Mouse (Mus musculus) brain, adult 2 months (tissue): ENCODE data around the gene Car14.
"Not testable (repeated sequence)": the region's sequence is repeated elsewhere in the genome, so short reads cannot be mapped to it uniquely, and the experiment has no call there.

Experiments
- DNase-seq: peaks from one replicate; pipeline ENCODE4 v3.0.0; 2011; ENCODE audit warnings: low read depth, low spot score

Gene Car14

DNA sequence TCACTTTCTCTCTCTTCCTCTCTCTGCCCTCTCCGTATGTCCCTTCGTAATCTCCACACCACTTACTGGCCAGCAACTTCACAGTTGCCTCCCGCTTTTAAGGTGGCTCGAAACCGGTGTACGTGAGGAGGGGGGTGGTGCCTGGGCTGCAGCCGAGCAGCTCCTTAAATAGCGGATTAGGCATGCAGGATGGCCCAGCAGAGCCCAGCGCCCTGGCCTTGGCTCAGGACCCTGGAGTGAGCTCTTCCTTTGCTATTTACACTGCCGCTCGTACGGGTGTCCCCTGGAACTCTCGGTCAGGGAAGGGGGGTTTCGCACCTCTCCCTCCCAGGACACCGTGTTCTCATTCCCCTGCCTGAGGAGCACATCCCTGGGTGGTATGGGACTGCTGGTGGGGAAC, at the start of gene Car14:
Car14 (minus strand) TSS at position 124 of the 400 bp plus-strand sequence.
- peak; percentile 32 for DNase-seq

DNA sequence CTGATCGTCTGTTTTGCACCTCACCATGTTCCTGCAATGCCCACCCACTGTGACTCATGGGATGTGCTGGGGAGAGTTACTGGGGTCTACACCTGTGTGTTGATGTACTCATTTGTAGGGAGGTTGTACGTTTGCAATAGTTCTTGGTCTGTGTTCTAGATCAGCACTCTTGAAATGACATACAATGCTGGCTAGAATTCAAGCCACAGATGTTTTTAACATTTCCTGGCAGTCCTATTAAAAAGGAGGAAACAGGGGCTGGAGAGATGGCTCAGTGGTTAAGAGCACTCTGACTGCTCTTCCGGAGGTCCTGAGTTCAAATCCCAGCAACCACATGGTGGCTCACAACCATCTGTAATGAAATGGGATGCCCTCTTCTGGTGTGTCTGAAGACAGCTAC, 49.0 kb upstream of the Car14 start:
- DNase-seq: no peak

DNA sequence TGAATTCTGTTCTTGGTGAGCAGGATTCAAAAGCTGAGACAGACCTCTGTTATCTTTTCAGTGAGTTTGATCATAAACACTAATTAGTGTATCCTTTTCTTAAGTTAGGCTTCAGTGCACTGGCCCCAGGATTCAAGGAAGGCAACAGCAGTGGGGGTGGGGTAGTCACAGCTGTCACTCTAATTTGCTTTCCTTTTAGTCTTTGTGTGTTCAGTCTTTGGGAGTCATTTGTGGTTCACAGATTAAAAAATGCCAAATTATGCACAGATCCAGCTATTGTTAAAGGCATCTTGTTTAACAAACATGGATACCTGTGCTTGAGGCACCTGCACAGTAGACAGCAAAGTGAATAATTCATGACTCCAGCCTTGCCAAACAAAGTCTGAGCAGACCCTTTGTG, 48.5 kb upstream of the Car14 start:
- DNase-seq: no peak

- not testable (repeated sequence) for DNase-seq
These were observed 47.1 kb upstream of the Car14 start for GRCm38 (mm10) chr3:95951566-95951965.

- peak; percentile 98 for DNase-seq
These were observed 46.5 kb upstream of the Car14 start for GRCm38 (mm10) chr3:95950763-95951551.

DNA sequence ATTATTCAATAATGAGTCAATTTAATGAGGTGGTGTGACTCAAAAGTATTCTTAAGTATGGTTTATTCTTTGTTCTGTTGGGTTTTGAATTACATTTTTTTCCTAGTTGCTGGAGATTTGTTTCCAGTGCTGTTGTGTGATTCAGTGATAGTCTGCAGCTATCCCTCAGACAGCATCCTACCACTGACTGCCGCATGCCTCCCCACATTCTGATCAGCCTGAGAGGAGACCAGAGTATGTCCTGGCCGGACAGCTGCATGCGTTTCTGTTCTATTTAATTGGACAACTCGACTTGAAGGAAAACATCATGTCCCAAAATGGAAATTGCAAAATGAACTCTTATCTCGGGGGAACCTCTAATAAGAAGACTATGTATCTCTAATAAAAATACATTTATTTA, 43.8 kb upstream of the Car14 start:
- DNase-seq: no peak

DNA sequence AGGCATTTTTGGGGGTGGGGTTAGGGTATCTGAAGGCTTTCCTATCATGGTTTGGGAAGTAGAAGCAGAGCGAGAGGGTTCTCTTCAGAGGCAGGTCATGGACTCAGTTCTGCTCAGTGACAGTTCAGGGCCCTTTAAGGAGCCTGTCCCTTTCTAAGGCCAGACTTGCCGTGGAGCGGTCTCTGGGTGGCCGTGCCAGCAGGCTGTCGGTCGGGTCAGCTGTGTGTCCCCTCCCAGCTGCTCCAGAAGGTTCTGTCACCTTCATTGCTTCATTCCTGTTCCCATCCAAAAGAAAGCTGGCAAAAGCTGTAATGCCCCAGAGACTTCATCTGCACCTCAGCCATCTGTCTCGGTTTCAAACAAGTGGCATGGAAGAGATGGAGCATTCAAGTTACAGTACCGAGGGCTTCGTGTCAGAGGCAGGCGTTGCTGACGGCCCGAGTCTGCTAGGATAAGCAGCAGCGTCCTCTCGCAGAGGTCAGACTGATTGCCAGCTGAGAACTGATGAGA, 41.3 kb upstream of the Car14 start:
- DNase-seq: no peak

DNA sequence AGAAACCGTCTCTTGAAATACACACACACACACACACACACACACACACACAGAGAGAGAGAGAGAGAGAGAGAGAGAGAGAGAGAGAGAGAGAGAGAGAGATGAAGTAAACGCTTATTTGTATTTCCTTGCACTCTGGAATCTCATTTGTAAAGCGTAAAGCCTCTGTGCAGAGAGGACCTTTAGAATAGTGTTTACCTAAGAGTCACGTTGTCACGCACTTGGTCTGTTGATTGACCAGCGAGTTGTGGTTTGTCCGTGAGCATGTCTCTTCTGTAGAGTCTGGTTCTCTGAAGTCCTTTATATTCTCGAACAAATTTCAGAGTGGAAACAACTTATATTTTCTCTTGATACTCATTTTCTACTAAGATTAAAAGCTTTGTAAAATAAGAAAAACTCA, 40.3 kb upstream of the Car14 start:
- no peak for DNase-seq

DNA sequence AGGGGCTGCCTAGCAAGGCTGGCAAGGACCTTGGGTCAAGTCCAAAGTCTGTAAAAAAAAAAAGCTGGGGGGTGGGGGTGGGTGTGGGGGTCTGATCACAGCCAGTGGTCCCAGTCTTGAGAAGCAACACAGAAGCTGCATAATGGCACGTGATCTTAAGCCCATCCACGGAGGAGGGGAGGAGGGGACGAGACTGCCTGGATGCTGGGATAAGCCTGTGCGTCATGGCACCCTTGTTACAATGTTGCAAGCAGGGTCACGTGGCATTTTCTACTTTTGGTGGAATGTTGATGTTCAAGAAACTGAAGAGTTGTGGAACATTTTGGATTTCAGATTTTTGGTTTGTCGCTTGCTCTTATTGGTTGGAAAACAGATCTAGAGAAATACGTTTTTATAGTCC, 38.7 kb upstream of the Car14 start:
- no peak for DNase-seq

DNA sequence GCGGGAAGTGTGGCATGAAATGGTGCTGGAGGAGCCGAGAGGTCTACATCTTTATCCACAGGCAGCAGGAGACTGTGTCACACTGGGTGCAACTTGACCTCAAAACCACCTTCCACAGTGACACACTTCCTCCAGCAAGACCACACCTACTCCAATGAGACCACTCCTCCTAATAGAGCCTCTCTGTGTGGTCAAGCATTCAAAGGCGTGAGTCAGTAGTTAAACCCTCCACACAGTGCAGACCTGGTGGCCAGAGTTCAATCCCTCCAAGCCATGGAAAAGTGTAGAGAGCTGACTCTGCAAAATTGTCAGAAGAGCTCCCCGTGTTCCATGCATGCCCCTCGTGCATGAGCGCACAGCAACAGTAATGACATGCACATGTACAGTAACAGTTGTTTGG, 38.3 kb upstream of the Car14 start:
- no peak for DNase-seq

DNA sequence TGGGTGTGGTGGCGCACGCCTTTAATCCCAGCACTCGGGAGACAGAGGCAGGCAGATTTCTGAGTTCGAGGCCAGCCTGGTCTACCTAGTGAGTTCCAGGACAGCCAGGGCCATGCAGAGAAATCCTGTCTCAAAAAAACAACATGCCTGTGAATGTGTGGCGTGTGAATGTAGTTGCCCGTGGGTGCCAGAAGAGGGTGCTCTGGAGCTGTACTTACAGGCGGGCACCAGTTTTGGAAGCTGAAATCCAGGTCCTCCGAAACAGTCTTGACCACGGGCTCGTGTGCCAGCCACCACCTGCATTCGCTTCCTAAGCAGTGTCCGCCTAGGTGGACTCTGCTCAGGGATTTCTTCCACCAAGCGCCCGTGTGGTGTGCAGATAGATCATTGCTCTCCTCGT, 34.3 kb upstream of the Car14 start:
- DNase-seq: peak; percentile 13

DNA sequence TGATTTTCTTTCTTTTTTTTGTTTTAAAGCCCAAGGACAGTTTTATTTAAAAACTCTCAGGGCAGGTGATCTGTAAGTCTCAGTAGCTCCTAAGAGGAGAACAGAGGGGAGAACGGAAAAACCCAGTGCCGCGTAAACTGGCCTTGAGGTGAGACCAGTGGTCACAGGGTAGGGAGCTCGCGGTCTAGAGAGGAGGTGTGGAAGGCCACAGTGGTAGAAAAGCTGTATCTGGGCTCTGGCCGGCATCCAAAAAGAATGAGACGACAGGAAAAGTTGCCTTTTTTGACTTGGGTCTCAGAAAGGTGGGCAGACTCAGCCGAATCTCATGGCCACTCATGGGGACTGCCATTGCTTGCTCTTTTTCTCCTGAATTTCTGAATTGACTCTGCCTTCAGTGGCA, 33.7 kb upstream of the Car14 start:
- no peak for DNase-seq

- no peak for DNase-seq
These were observed 30.0 kb upstream of the Car14 start for GRCm38 (mm10) chr3:95934448-95934847.

DNA sequence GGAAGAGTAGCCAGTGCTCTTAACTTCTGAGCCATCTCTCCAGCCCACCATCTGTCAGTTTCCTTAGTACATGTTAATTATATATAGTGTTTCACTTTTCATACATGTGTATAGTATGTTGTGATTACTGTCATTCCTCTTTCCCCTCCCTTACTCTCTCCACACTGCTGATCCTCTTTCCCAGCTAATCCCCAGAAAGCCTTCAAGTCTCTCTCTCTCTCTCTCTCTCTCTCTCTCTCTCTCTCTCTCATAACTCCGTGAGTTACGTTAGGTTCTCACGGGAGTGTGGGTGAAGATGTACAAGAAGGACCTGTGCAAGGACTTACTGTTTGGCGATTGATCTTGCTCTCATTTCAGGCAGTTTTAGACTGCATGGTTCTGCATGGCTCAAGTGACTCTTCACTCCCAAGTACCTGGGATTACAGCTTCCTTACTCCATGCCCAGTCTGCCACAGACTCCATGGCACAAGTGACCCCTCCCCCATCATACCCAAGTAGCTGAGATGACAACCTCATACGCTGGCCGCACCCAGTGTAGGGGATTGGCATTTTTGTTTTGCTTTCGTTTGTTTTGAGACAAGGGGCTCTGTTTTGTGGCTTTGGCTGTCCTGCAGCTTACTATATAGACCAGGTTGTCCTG, 28.7 kb upstream of the Car14 start:
- no peak for DNase-seq

- DNase-seq: no peak
These were observed 28.1 kb upstream of the Car14 start for GRCm38 (mm10) chr3:95932566-95932965.

DNA sequence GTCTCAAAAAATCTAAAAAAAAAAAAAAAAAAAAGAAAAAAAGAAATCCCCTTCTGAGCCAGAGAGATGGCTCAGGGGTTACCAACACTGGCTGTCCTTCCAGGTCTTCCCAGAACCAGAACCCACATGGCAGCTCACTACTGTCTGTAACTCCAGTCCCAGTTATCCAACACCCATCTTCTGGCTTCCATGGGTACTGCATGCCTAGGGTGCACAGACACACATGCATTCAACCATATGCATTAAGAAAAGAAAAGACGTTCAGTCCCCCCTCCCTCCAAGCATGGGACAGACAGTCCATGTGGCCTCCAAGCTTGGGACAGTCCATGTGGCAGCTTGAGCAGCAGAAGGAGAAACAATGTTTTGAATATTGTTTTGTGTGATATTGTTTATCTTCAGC, 27.7 kb upstream of the Car14 start:
- no peak for DNase-seq

DNA sequence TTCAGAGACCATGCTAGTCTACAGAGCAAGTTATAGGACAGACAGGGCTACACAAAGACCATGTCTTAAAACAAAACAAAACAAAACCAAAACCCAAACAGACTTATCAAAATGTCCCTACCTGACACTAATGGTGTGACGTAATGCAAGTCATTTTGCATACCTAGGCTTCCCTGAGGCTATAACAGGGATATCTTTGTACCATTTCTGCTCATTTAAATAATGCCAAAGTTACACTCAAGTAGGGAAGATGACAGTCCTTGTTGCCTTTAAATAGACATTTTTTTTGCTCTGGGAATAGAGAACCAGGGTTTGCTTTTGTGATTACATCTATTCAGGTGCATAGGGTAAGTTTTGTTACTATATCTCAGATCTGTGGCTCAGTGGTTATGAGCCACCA, 27.0 kb upstream of the Car14 start:
- DNase-seq: no peak

DNA sequence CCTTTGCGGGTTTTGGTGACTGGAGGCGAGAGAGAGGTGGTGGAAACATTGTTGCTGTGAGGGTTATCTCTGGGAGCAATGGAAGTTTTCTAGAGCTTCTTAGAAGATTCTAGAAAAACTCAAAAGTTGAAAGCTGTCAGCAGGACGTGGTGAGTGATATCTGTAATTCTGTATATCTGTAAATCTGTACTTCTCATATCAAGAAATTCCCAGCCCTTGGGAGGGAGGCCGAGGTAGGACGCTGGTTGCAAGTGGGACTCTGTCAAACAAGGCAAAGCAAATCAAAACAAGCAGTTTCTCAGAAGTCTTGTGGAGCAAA, 25.9 kb upstream of the Car14 start:
- no peak for DNase-seq

DNA sequence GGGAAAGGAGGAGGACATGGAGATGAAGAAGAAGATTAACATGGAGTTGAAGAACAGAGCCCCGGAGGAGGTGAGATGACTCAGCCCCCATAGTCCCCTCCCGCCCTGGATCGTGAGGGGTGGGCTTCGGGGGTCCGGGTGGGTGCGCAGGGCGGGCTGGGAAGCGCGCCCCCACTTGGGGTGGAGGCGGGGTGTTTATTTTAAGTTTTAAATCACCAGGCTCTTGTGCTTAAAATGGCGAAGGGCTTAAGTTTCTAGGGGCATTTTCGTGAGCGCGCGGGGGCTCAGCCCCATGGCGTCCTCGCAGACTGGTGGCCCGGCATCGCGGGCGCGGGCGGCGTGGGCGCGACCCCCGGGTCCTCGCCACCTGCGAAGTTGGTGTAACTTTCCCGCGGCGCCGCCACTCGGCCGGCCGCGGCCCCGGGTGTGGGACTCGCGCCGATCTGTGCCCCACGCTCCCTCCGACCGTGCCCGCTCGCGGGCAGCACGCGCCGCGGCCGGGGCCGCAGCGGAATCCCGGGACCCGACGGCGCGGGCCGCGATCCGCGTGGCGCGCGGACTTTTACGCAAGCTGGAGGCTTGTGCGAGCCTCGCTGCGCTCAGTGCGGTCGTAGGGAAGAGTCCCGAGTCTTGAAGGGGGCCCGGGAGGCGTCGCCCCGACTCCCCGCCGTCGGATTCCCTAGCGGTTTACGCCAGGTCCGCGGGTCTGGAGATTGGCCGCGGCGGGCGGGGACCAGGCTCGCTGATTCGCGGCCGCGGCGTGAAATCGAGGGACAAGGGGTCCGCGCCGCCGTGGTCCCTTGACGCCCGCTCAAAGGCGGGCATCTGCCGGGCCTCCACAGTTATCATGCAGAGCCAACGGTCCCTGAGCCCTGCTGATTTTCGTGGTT, 25.3 kb upstream of the Car14 start:
- DNase-seq: peak; percentile 36

- peak; percentile 100 for DNase-seq
These were observed 24.4 kb upstream of the Car14 start, which contains the start of gene Anp32e for GRCm38 (mm10) chr3:95928658-95929503. Gene Anp32e, plus strand, starts transcription at chr3:95929246.

DNA sequence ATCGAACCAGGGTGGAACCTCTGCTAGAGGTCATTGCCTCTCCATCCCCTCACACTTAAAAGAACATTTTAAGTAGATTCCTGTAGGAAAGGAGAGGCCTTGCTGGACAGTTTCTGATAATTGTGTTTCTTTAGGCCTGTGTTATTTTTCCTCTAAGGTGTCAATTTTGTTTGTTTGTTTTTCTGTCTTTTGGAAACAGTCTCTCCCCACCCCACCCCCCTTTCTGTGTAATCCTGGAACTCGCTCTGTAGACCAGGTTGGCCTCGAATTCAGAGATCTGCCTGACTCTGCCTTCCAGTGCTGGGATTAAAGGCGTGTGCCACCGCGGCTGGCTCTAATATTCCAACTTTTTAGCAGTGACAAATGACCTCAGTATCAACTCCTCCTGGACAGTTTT, 23.8 kb upstream of the Car14 start:
- no peak for DNase-seq
